18 mouse cellular contexts compared by ENCODE assay signal in the genomic region with DNA sequence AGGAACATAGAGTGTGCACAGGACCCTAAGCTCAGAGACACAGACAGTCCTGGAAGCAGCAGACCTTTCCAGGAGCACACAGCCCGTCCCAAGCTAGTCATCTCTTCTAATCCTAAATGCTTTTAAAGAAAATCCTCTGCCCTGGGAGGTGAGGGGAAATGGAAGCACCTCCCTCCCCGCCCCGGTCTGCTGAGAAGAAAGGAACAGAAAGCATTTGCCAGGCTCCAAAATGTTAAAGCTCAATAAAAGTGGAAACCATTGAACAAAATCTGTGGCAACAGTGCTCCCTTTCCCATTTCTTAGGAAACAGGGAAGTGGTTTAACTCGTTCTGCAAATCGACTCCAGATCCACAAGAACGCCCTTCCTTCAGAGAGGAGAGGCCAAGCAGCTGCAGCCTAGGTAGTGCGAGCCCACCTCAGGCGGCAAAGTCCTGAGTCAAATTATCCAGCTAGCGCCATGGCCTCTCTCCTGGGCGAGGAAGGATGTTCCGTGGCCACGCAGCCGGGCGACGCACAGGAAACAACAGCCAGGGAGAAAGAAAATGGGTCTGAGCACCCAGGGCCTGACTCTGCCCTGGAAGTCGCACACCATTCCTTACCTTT. TPM values are rescaled to one million over a fixed set of nuclear protein-coding genes. Genes with fewer than 3 reads are reported as not detected.
DNase-seq lines count a peak whose midpoint lies in the region; ATAC-seq and TF ChIP-seq lines count a peak whose summit lies in the region.
"Had no signal": no experiment of that assay in that cellular context is flagged by ENCODE, and none has a peak within 500 bp of the region (broad histone marks: within the 10 kb centered on the region; RNA-seq: fewer than 3 reads in every experiment).

No protein-coding gene starts in this region.

- H3K4me1 ChIP-seq in forebrain, embryonic 15.5 days, result peaks cover 18% of the 10 kb centered on the region
- H3K4me1 ChIP-seq in forebrain, embryonic 16.5 days (replicated peaks; ENCODE audit: control insufficient read depth, insufficient read depth, low read length), result peaks cover 10% of the 10 kb centered on the region
- peaks cover 9% of the 10 kb centered on the region for H3K4me1 ChIP-seq in midbrain, embryonic 11.5 days (ENCODE audit: control insufficient read depth, insufficient read depth, low read length)
- H3K4me1 ChIP-seq in midbrain, postnatal 0 days (ENCODE audit: insufficient read depth, low read length), result 0 out of 2 replicates have a peak, but pooled peaks cover 3% of the 10 kb centered on the region
- 0 out of 2 replicates have a peak, but pooled peaks cover 3% of the 10 kb centered on the region for H3K4me1 ChIP-seq in limb, embryonic 11.5 days (ENCODE audit: control insufficient read depth, insufficient read depth, low read length)
- peaks cover 24% of the 10 kb centered on the region for H3K4me1 ChIP-seq in midbrain, embryonic 15.5 days
- H3K4me1 ChIP-seq in liver, postnatal 0 days (ENCODE audit: insufficient read depth), result peaks cover 17% of the 10 kb centered on the region; the same call in 1 of the 2 replicates

- no peak for TF ChIP-seq CTCF in midbrain, postnatal 0 days (IDR thresholded peaks at IDR 0.05)
- TF ChIP-seq CTCF in liver, postnatal 0 days (IDR thresholded peaks at IDR 0.05; ENCODE audit: low read depth), result no peak

- H3K27ac ChIP-seq in forebrain, embryonic 15.5 days (replicated peaks), result no peak overlapping the region
- no peak overlapping the region for H3K27ac ChIP-seq in forebrain, embryonic 16.5 days (ENCODE audit: low read length)
- H3K27ac ChIP-seq in midbrain, embryonic 11.5 days (ENCODE audit: low read depth, low read length), result no peak overlapping the region
- H3K27ac ChIP-seq in midbrain, postnatal 0 days (ENCODE audit: low read depth, low read length), result no peak overlapping the region
- no peak overlapping the region for H3K27ac ChIP-seq in limb, embryonic 11.5 days (replicated peaks; ENCODE audit: low read depth, low read length)
- H3K27ac ChIP-seq in midbrain, embryonic 15.5 days, result no peak overlapping the region
- no peak overlapping the region for H3K27ac ChIP-seq in liver, postnatal 0 days (ENCODE audit: low read depth)

- no peak overlapping the region for H3K4me2 ChIP-seq in forebrain, embryonic 15.5 days (replicated peaks)
- H3K4me2 ChIP-seq in forebrain, embryonic 16.5 days (ENCODE audit: low read length), result no peak overlapping the region
- H3K4me2 ChIP-seq in midbrain, embryonic 11.5 days, result no peak overlapping the region; the same call in 1 of the 2 replicates
- no peak overlapping the region for H3K4me2 ChIP-seq in midbrain, postnatal 0 days (ENCODE audit: low read depth, low read length, poor library complexity, severe bottlenecking)
- H3K4me2 ChIP-seq in limb, embryonic 11.5 days (ENCODE audit: low read depth, severe bottlenecking), result no peak overlapping the region
- H3K4me2 ChIP-seq in midbrain, embryonic 15.5 days, result peak overlapping the region; percentile 16; the same call in 1 of the 2 replicates
- no peak overlapping the region for H3K4me2 ChIP-seq in liver, postnatal 0 days (ENCODE audit: low read depth, low read length)

- peaks cover 94% of the 10 kb centered on the region for H3K27me3 ChIP-seq in forebrain, embryonic 15.5 days
- H3K27me3 ChIP-seq in forebrain, embryonic 16.5 days (replicated peaks; ENCODE audit: control insufficient read depth, insufficient read depth, low read length), result peaks cover 75% of the 10 kb centered on the region
- H3K27me3 ChIP-seq in midbrain, embryonic 11.5 days (ENCODE audit: control insufficient read depth, insufficient read depth, low read length), result peaks cover 93% of the 10 kb centered on the region
- peaks cover 82% of the 10 kb centered on the region for H3K27me3 ChIP-seq in midbrain, postnatal 0 days (ENCODE audit: insufficient read depth, low read length)
- peaks cover 82% of the 10 kb centered on the region for H3K27me3 ChIP-seq in limb, embryonic 11.5 days (ENCODE audit: control insufficient read depth, insufficient read depth, low read length)
- peaks cover 96% of the 10 kb centered on the region for H3K27me3 ChIP-seq in midbrain, embryonic 15.5 days (replicated peaks)
- H3K27me3 ChIP-seq in liver, postnatal 0 days (ENCODE audit: insufficient read depth, low read length), result peaks cover 93% of the 10 kb centered on the region

- TF ChIP-seq EP300 in liver, postnatal 0 days (IDR thresholded peaks at IDR 0.05; ENCODE audit: low read depth), result no peak

- H3K9ac ChIP-seq in forebrain, embryonic 15.5 days (replicated peaks), result no peak overlapping the region
- no peak overlapping the region for H3K9ac ChIP-seq in forebrain, embryonic 16.5 days (replicated peaks; ENCODE audit: low read depth, low read length)
- no peak overlapping the region for H3K9ac ChIP-seq in midbrain, embryonic 11.5 days (ENCODE audit: low read length)
- H3K9ac ChIP-seq in midbrain, postnatal 0 days (replicated peaks; ENCODE audit: low read length, poor library complexity, severe bottlenecking), result no peak overlapping the region
- no peak overlapping the region for H3K9ac ChIP-seq in limb, embryonic 11.5 days (ENCODE audit: low read length)
- H3K9ac ChIP-seq in midbrain, embryonic 15.5 days, result no peak overlapping the region
- H3K9ac ChIP-seq in liver, postnatal 0 days (replicated peaks), result no peak overlapping the region

- DNase-seq in midbrain, embryonic 11.5 days (ENCODE audit: low spot score, missing footprints), result peak; percentile 93
- DNase-seq in midbrain, postnatal 0 days (ENCODE audit: low spot score), result no peak
- DNase-seq in limb, embryonic 11.5 days (ENCODE audit: low spot score), result peak; percentile 57
- DNase-seq in MN1 (ENCODE audit: low spot score), result no peak
- no peak for DNase-seq in liver, postnatal 0 days
- DNase-seq: cerebellum, adult 8-10 months; gastrocnemius, postnatal 36 days; kidney, postnatal 10 days; lung, adult 2 months; right cerebral cortex, postnatal 4 days; thymus, postnatal 14 days had no signal

- no peaks in the 10 kb centered on the region for H3K9me3 ChIP-seq in forebrain, embryonic 15.5 days
- no peaks in the 10 kb centered on the region for H3K9me3 ChIP-seq in forebrain, embryonic 16.5 days (ENCODE audit: control insufficient read depth, low read length)
- H3K9me3 ChIP-seq in midbrain, embryonic 11.5 days (ENCODE audit: control insufficient read depth, low read length), result no peaks in the 10 kb centered on the region
- no peaks in the 10 kb centered on the region for H3K9me3 ChIP-seq in midbrain, postnatal 0 days (ENCODE audit: low read length)
- no peaks in the 10 kb centered on the region for H3K9me3 ChIP-seq in limb, embryonic 11.5 days (ENCODE audit: control insufficient read depth, low read length)
- no peaks in the 10 kb centered on the region for H3K9me3 ChIP-seq in midbrain, embryonic 15.5 days
- H3K9me3 ChIP-seq in liver, postnatal 0 days (ENCODE audit: low read length), result no peaks in the 10 kb centered on the region

- no peaks in the 10 kb centered on the region for H3K36me3 ChIP-seq in forebrain, embryonic 15.5 days
- no peaks in the 10 kb centered on the region for H3K36me3 ChIP-seq in forebrain, embryonic 16.5 days (ENCODE audit: control insufficient read depth, insufficient read depth)
- H3K36me3 ChIP-seq in midbrain, embryonic 11.5 days (ENCODE audit: control insufficient read depth, insufficient read depth, low read length), result no peaks in the 10 kb centered on the region
- no peaks in the 10 kb centered on the region for H3K36me3 ChIP-seq in midbrain, postnatal 0 days (ENCODE audit: insufficient read depth, low read length)
- no peaks in the 10 kb centered on the region for H3K36me3 ChIP-seq in limb, embryonic 11.5 days (ENCODE audit: control insufficient read depth, insufficient read depth, low read length)
- H3K36me3 ChIP-seq in midbrain, embryonic 15.5 days (replicated peaks), result no peaks in the 10 kb centered on the region
- no peaks in the 10 kb centered on the region for H3K36me3 ChIP-seq in liver, postnatal 0 days (replicated peaks; ENCODE audit: insufficient read depth, low read length)

- 0 out of 2 replicates have a peak overlapping the region, but pooled peaks have one; percentile 1 for H3K4me3 ChIP-seq in forebrain, embryonic 15.5 days
- H3K4me3 ChIP-seq in forebrain, embryonic 16.5 days (replicated peaks; ENCODE audit: low read length), result no peak overlapping the region
- peak overlapping the region; percentile 32 for H3K4me3 ChIP-seq in midbrain, embryonic 11.5 days (ENCODE audit: low read depth, low read length)
- H3K4me3 ChIP-seq in midbrain, postnatal 0 days (ENCODE audit: low read depth, low read length), result no peak overlapping the region; the same call in 1 of the 2 replicates
- H3K4me3 ChIP-seq in limb, embryonic 11.5 days (ENCODE audit: low read depth, low read length), result no peak overlapping the region
- H3K4me3 ChIP-seq in midbrain, embryonic 15.5 days, result 0 out of 2 replicates have a peak overlapping the region, but pooled peaks have one; percentile 3
- H3K4me3 ChIP-seq in liver, postnatal 0 days (ENCODE audit: low read depth, low read length), result no peak overlapping the region

- no peak for ATAC-seq in forebrain, embryonic 15.5 days (replicated peaks)
- ATAC-seq in forebrain, embryonic 16.5 days, result no peak
- ATAC-seq in midbrain, embryonic 11.5 days (ENCODE audit: low FRiP score), result no peak
- no peak for ATAC-seq in midbrain, postnatal 0 days (ENCODE audit: low FRiP score)
- ATAC-seq in limb, embryonic 11.5 days (ENCODE audit: insufficient number of reproducible peaks, low FRiP score, low TSS enrichment, low read depth), result no peak
- no peak for ATAC-seq in midbrain, embryonic 15.5 days (replicated peaks)
- ATAC-seq in liver, postnatal 0 days, result no peak

- WGBS in forebrain, embryonic 15.5 days, result 3% methylated on average over 16 of the region's 16 CpGs
- 2% methylated on average over 16 of the region's 16 CpGs for WGBS in forebrain, embryonic 16.5 days
- WGBS in midbrain, embryonic 11.5 days, result 2% methylated on average over 16 of the region's 16 CpGs
- 3% methylated on average over 16 of the region's 16 CpGs for WGBS in midbrain, postnatal 0 days
- WGBS in limb, embryonic 11.5 days, result 4% methylated on average over 16 of the region's 16 CpGs
- WGBS in midbrain, embryonic 15.5 days, result 2% methylated on average over 16 of the region's 16 CpGs
- WGBS in liver, postnatal 0 days (ENCODE audit: insufficient replicate concordance), result 4% methylated on average over 16 of the region's 16 CpGs

RNA-seq across cellular contexts. Expression of gene Tfap2e, which starts 1.9 kb away (rescaled TPM):
- polyA plus RNA-seq in forebrain, embryonic 15.5 days (2015; fragmentation: Nextera tagmentation; extraction: Ambion mirVana), result 0.78 and 1.0 TPM in 2 replicates
- polyA plus RNA-seq in forebrain, embryonic 16.5 days (2015; fragmentation: Nextera tagmentation; extraction: Ambion mirVana), result 0.34 and 0.75 TPM in 2 replicates
- polyA plus RNA-seq in midbrain, embryonic 11.5 days (2014; fragmentation: Nextera tagmentation; extraction: Ambion mirVana), result 1.5 and 1.6 TPM in 2 replicates
- total RNA-seq in midbrain, postnatal 0 days (2014; rRNA removed), result 0.14 TPM in 1 of 2 replicates, not detected in the other
- 0.15 and 0.31 TPM in 2 replicates for polyA plus RNA-seq in midbrain, postnatal 0 days (2015; fragmentation: Nextera tagmentation; extraction: Ambion mirVana)
- not detected in 2 replicates for polyA plus RNA-seq in limb, embryonic 11.5 days (2014; fragmentation: Nextera tagmentation; extraction: Ambion mirVana)
- polyA plus RNA-seq in midbrain, embryonic 15.5 days (2015; fragmentation: Nextera tagmentation; extraction: Ambion mirVana), result 0.79 and 0.93 TPM in 2 replicates
- not detected in 2 replicates for polyA plus RNA-seq in liver, postnatal 0 days (2015; fragmentation: Nextera tagmentation; extraction: Ambion mirVana)
- total RNA-seq: gastrocnemius, postnatal 36 days; layer of hippocampus, postnatal 10 days; left cerebral cortex, postnatal 36 days had no signal
- polyA plus RNA-seq: C2C12; heart, embryonic 16.5 days had no signal

RNA-seq across cellular contexts. Expression of gene Ncdn, which starts 19.1 kb away (rescaled TPM):
- 95.0 and 102 TPM in 2 replicates for polyA plus RNA-seq in forebrain, embryonic 15.5 days (2015; fragmentation: Nextera tagmentation; extraction: Ambion mirVana)
- 120 and 129 TPM in 2 replicates for polyA plus RNA-seq in forebrain, embryonic 16.5 days (2015; fragmentation: Nextera tagmentation; extraction: Ambion mirVana)
- 22.0 and 23.3 TPM in 2 replicates for polyA plus RNA-seq in midbrain, embryonic 11.5 days (2014; fragmentation: Nextera tagmentation; extraction: Ambion mirVana)
- 322 and 393 TPM in 2 replicates for total RNA-seq in midbrain, postnatal 0 days (2014; rRNA removed)
- polyA plus RNA-seq in midbrain, postnatal 0 days (2015; fragmentation: Nextera tagmentation; extraction: Ambion mirVana), result 186 and 194 TPM in 2 replicates
- 25.7 and 28.9 TPM in 2 replicates for polyA plus RNA-seq in limb, embryonic 11.5 days (2014; fragmentation: Nextera tagmentation; extraction: Ambion mirVana)
- polyA plus RNA-seq in midbrain, embryonic 15.5 days (2015; fragmentation: Nextera tagmentation; extraction: Ambion mirVana), result 133 TPM in 2 replicates
- 4.2 and 4.8 TPM in 2 replicates for polyA plus RNA-seq in liver, postnatal 0 days (2015; fragmentation: Nextera tagmentation; extraction: Ambion mirVana)

RNA-seq across cellular contexts. Expression of gene AU040320, which starts 19.2 kb away (rescaled TPM):
- polyA plus RNA-seq in forebrain, embryonic 15.5 days (2015; fragmentation: Nextera tagmentation; extraction: Ambion mirVana), result 32.2 and 35.4 TPM in 2 replicates
- polyA plus RNA-seq in forebrain, embryonic 16.5 days (2015; fragmentation: Nextera tagmentation; extraction: Ambion mirVana), result 32.8 and 35.0 TPM in 2 replicates
- 23.8 and 26.2 TPM in 2 replicates for polyA plus RNA-seq in midbrain, embryonic 11.5 days (2014; fragmentation: Nextera tagmentation; extraction: Ambion mirVana)
- 35.5 and 38.0 TPM in 2 replicates for total RNA-seq in midbrain, postnatal 0 days (2014; rRNA removed)
- 37.2 and 40.1 TPM in 2 replicates for polyA plus RNA-seq in midbrain, postnatal 0 days (2015; fragmentation: Nextera tagmentation; extraction: Ambion mirVana)
- 18.9 and 20.2 TPM in 2 replicates for polyA plus RNA-seq in limb, embryonic 11.5 days (2014; fragmentation: Nextera tagmentation; extraction: Ambion mirVana)
- polyA plus RNA-seq in midbrain, embryonic 15.5 days (2015; fragmentation: Nextera tagmentation; extraction: Ambion mirVana), result 40.5 and 41.4 TPM in 2 replicates
- 8.5 and 9.5 TPM in 2 replicates for polyA plus RNA-seq in liver, postnatal 0 days (2015; fragmentation: Nextera tagmentation; extraction: Ambion mirVana)

RNA-seq across cellular contexts. Expression of gene Psmb2, which starts 56.7 kb away (rescaled TPM):
- 449 and 456 TPM in 2 replicates for polyA plus RNA-seq in forebrain, embryonic 15.5 days (2015; fragmentation: Nextera tagmentation; extraction: Ambion mirVana)
- 432 and 443 TPM in 2 replicates for polyA plus RNA-seq in forebrain, embryonic 16.5 days (2015; fragmentation: Nextera tagmentation; extraction: Ambion mirVana)
- polyA plus RNA-seq in midbrain, embryonic 11.5 days (2014; fragmentation: Nextera tagmentation; extraction: Ambion mirVana), result 523 and 552 TPM in 2 replicates
- 196 and 209 TPM in 2 replicates for total RNA-seq in midbrain, postnatal 0 days (2014; rRNA removed)
- polyA plus RNA-seq in midbrain, postnatal 0 days (2015; fragmentation: Nextera tagmentation; extraction: Ambion mirVana), result 433 and 436 TPM in 2 replicates
- 542 and 572 TPM in 2 replicates for polyA plus RNA-seq in limb, embryonic 11.5 days (2014; fragmentation: Nextera tagmentation; extraction: Ambion mirVana)
- polyA plus RNA-seq in midbrain, embryonic 15.5 days (2015; fragmentation: Nextera tagmentation; extraction: Ambion mirVana), result 383 and 406 TPM in 2 replicates
- polyA plus RNA-seq in liver, postnatal 0 days (2015; fragmentation: Nextera tagmentation; extraction: Ambion mirVana), result 218 and 239 TPM in 2 replicates

Comparison
In these comparisons a context has a peak if more than half of its experiments do, and no peak if none do; other contexts are left out.
1. H3K4me3 ChIP-seq: peak in forebrain, embryonic 15.5 days (single experiment), midbrain, embryonic 11.5 days (single experiment) and midbrain, embryonic 15.5 days (single experiment); none in forebrain, embryonic 16.5 days (single experiment), midbrain, postnatal 0 days (single experiment), limb, embryonic 11.5 days (single experiment) and liver, postnatal 0 days (single experiment).
2. DNase-seq: peak in midbrain, embryonic 11.5 days (single experiment) and limb, embryonic 11.5 days (single experiment); none in midbrain, postnatal 0 days (single experiment), MN1 (single experiment) and liver, postnatal 0 days (single experiment).